Mouse (Mus musculus) hindbrain, embryonic 13.5 days (tissue): Measurements from ENCODE around the gene Crim1. TPM values are rescaled to one million over a fixed set of nuclear protein-coding genes. Genes with fewer than 3 reads are reported as not detected.
A peak's percentile ranks its signal among the peaks of the same experiment; 100 is the strongest.

Experiments used
- ATAC-seq: fragments of 200-750 bp; cut with Nextera tagmentation; 2 replicates; pipeline ENCODE4 v1.8.0; 2017; ENCODE audit warnings: moderate TSS enrichment; ENCODE audit not compliant: low FRiP score
- H3K27ac ChIP-seq: fragments of 300-500 bp; sonication (generic); 2 replicates; pipeline ENCODE4 v1.5.1; 2015; ENCODE audit warnings: inconsistent platforms, mild to moderate bottlenecking, moderate library complexity
- H3K27me3 ChIP-seq: fragments of 300-500 bp; sonication (generic); 2 replicates; pipeline ENCODE4 v1.6.1; 2015; ENCODE audit warnings: mild to moderate bottlenecking, inconsistent platforms
- H3K36me3 ChIP-seq: fragments of 300-500 bp; sonication (generic); 2 replicates; pipeline ENCODE4 v1.6.1; 2015; ENCODE audit warnings: mild to moderate bottlenecking, inconsistent platforms
- H3K4me1 ChIP-seq: fragments of 300-500 bp; sonication (generic); replicated peaks from 2 replicates; pipeline ENCODE4 v1.6.1; 2015; ENCODE audit warnings: inconsistent platforms
- H3K4me2 ChIP-seq: fragments of 300-500 bp; sonication (generic); 2 replicates; pipeline ENCODE4 v1.6.1; 2015; ENCODE audit warnings: inconsistent platforms, mild to moderate bottlenecking, moderate library complexity
- H3K4me3 ChIP-seq: fragments of 300-500 bp; sonication (generic); 2 replicates; pipeline ENCODE4 v1.5.1; 2015; ENCODE audit warnings: mild to moderate bottlenecking, inconsistent platforms
- H3K9ac ChIP-seq: fragments of 300-500 bp; sonication (generic); 2 replicates; pipeline ENCODE4 v1.6.1; 2015; ENCODE audit warnings: mild to moderate bottlenecking, inconsistent platforms
- H3K9me3 ChIP-seq: fragments of 300-500 bp; sonication (generic); 2 replicates; pipeline ENCODE4 v1.6.1; 2016; ENCODE audit warnings: inconsistent platforms
- WGBS: fragments of 180-500 bp; shearing (Covaris S2); methylation state at CpG from one replicate; pipeline ENCODE4 v1.1.7; 2015; 5-methylcytosine and 5-hydroxymethylcytosine counted together
- polyA plus RNA-seq: library from polyadenylated mRNA; unstranded; fragments of >200 nt; fragmentation: Nextera tagmentation; extraction: Ambion mirVana; gene quantifications from 2 replicates; pipeline ENCODE4 v1.2.1, GENCODE M21; 2015

Gene Crim1
- polyA plus RNA-seq, 1 experiment from 2014 or later = 10.4 TPM

- 69% methylated on average over 3 of the region's 3 CpGs for WGBS
- H3K9ac ChIP-seq = no peak overlapping the region
- H3K27ac ChIP-seq = no peak overlapping the region
- H3K4me1 ChIP-seq = peaks cover 22% of the 10 kb centered on the region
- H3K4me2 ChIP-seq = no peak overlapping the region
- H3K9me3 ChIP-seq = no peaks in the 10 kb centered on the region
- H3K36me3 ChIP-seq = no peaks in the 10 kb centered on the region
- no peaks in the 10 kb centered on the region for H3K27me3 ChIP-seq
- no peak overlapping the region for H3K4me3 ChIP-seq
- ATAC-seq = no peak
These were observed 16.5 kb downstream of the Crim1 start for GRCm38 (mm10) chr17:78216526-78216925.

- 69% methylated on average over 6 of the region's 6 CpGs for WGBS
- no peak for ATAC-seq
- Histone ChIP-seq H3K4me3 (no peak overlapping the region), H3K36me3 (no peaks in the 10 kb centered on the region), H3K4me1 (peaks cover 18% of the 10 kb centered on the region), H3K27ac (no peak overlapping the region), H3K9me3 (no peaks in the 10 kb centered on the region), H3K4me2 (no peak overlapping the region), H3K27me3 (no peaks in the 10 kb centered on the region), H3K9ac (no peak overlapping the region)
These were observed 17.4 kb downstream of the Crim1 start for GRCm38 (mm10) chr17:78217406-78217805.

GRCm38 (mm10) chr17:78218506-78219232 is 18.6 kb downstream of the Crim1 start:
- Histone ChIP-seq H3K36me3 (no peaks in the 10 kb centered on the region), H3K27me3 (no peaks in the 10 kb centered on the region), H3K4me3 (no peak overlapping the region), H3K4me2 (no peak overlapping the region), H3K9me3 (no peaks in the 10 kb centered on the region), H3K4me1 (peaks cover 11% of the 10 kb centered on the region; the same call in 1 of the 2 replicates), H3K27ac (no peak overlapping the region), H3K9ac (no peak overlapping the region)
- WGBS = 95% methylated on average over 10 of the region's 10 CpGs
- no peak for ATAC-seq

GRCm38 (mm10) chr17:78221007-78221642 is 21.1 kb downstream of the Crim1 start:
- no peak overlapping the region for H3K4me2 ChIP-seq
- H3K27me3 ChIP-seq = no peaks in the 10 kb centered on the region
- H3K4me1 ChIP-seq = peaks cover 27% of the 10 kb centered on the region
- no peaks in the 10 kb centered on the region for H3K9me3 ChIP-seq
- no peak overlapping the region for H3K9ac ChIP-seq
- H3K4me3 ChIP-seq = no peak overlapping the region
- ATAC-seq = no peak
- no peaks in the 10 kb centered on the region for H3K36me3 ChIP-seq
- H3K27ac ChIP-seq = no peak overlapping the region
- 83% methylated on average over 8 of the region's 8 CpGs for WGBS

GRCm38 (mm10) chr17:78221860-78222259 is 21.8 kb downstream of the Crim1 start:
- WGBS = 80% methylated on average over 1 of the region's 1 CpGs

GRCm38 (mm10) chr17:78223988-78224387 is 23.9 kb downstream of the Crim1 start:
- no peak overlapping the region for H3K4me3 ChIP-seq
- H3K4me1 ChIP-seq = peaks cover 25% of the 10 kb centered on the region
- ATAC-seq = peak; percentile 58; the same call in 1 of the 2 replicates
- H3K27me3 ChIP-seq = no peaks in the 10 kb centered on the region
- no peaks in the 10 kb centered on the region for H3K36me3 ChIP-seq
- H3K9ac ChIP-seq = no peak overlapping the region
- H3K27ac ChIP-seq = 0 out of 2 replicates have a peak overlapping the region, but pooled peaks have one; percentile 23
- 35% methylated on average over 10 of the region's 10 CpGs for WGBS
- H3K4me2 ChIP-seq = peak overlapping the region; percentile 25
- H3K9me3 ChIP-seq = no peaks in the 10 kb centered on the region

More at GRCm38 (mm10) chr17:78221860-78222259, 21.8 kb downstream of the Crim1 start:
- no peaks in the 10 kb centered on the region for H3K36me3 ChIP-seq
- H3K4me2 ChIP-seq = no peak overlapping the region
- H3K27me3 ChIP-seq = no peaks in the 10 kb centered on the region
- H3K9me3 ChIP-seq = no peaks in the 10 kb centered on the region
- no peak for ATAC-seq
- H3K4me3 ChIP-seq = no peak overlapping the region
- H3K4me1 ChIP-seq = peaks cover 27% of the 10 kb centered on the region
- no peak overlapping the region for H3K9ac ChIP-seq
- no peak overlapping the region for H3K27ac ChIP-seq

GRCm38 (mm10) chr17:78225547-78225946 is 25.5 kb downstream of the Crim1 start:
- Histone ChIP-seq H3K27ac (no peak overlapping the region), H3K4me1 (peaks cover 22% of the 10 kb centered on the region), H3K9me3 (no peaks in the 10 kb centered on the region), H3K9ac (no peak overlapping the region), H3K4me2 (no peak overlapping the region), H3K27me3 (no peaks in the 10 kb centered on the region), H3K36me3 (no peaks in the 10 kb centered on the region), H3K4me3 (no peak overlapping the region)
- WGBS = 69% methylated on average over 5 of the region's 5 CpGs
- no peak for ATAC-seq

GRCm38 (mm10) chr17:78227211-78227610 is 27.2 kb downstream of the Crim1 start:
- H3K4me3 ChIP-seq = no peak overlapping the region
- 92% methylated on average over 3 of the region's 3 CpGs for WGBS
- no peaks in the 10 kb centered on the region for H3K27me3 ChIP-seq
- H3K4me1 ChIP-seq = peaks cover 27% of the 10 kb centered on the region
- H3K9me3 ChIP-seq = no peaks in the 10 kb centered on the region
- H3K9ac ChIP-seq = no peak overlapping the region
- no peaks in the 10 kb centered on the region for H3K36me3 ChIP-seq
- ATAC-seq = no peak
- no peak overlapping the region for H3K27ac ChIP-seq
- H3K4me2 ChIP-seq = no peak overlapping the region

- Histone ChIP-seq H3K36me3 (no peaks in the 10 kb centered on the region), H3K9me3 (no peaks in the 10 kb centered on the region), H3K9ac (no peak overlapping the region), H3K27me3 (no peaks in the 10 kb centered on the region), H3K4me1 (peaks cover 20% of the 10 kb centered on the region), H3K4me3 (no peak overlapping the region), H3K27ac (no peak overlapping the region), H3K4me2 (no peak overlapping the region)
- 96% methylated on average over 5 of the region's 5 CpGs for WGBS
- no peak for ATAC-seq
These were observed 31.5 kb downstream of the Crim1 start for GRCm38 (mm10) chr17:78231567-78231966.

GRCm38 (mm10) chr17:78232703-78233102 is 32.7 kb downstream of the Crim1 start:
- H3K4me3 ChIP-seq = no peak overlapping the region
- peak; percentile 66 for ATAC-seq
- 0 out of 2 replicates have a peak overlapping the region, but pooled peaks have one; percentile 17 for H3K4me2 ChIP-seq
- WGBS = 62% methylated on average over 13 of the region's 13 CpGs
- H3K27ac ChIP-seq = peak overlapping the region; percentile 65
- H3K9me3 ChIP-seq = no peaks in the 10 kb centered on the region
- peak overlapping the region; percentile 59; the same call in 1 of the 2 replicates for H3K9ac ChIP-seq
- peaks cover 20% of the 10 kb centered on the region for H3K4me1 ChIP-seq
- no peaks in the 10 kb centered on the region for H3K36me3 ChIP-seq
- H3K27me3 ChIP-seq = no peaks in the 10 kb centered on the region

GRCm38 (mm10) chr17:78233873-78234272 is 33.8 kb downstream of the Crim1 start:
- Histone ChIP-seq H3K4me3 (no peak overlapping the region), H3K36me3 (no peaks in the 10 kb centered on the region), H3K27me3 (no peaks in the 10 kb centered on the region), H3K9me3 (no peaks in the 10 kb centered on the region), H3K4me1 (peaks cover 27% of the 10 kb centered on the region), H3K9ac (no peak overlapping the region), H3K4me2 (no peak overlapping the region), H3K27ac (no peak overlapping the region)
- 79% methylated on average over 6 of the region's 6 CpGs for WGBS
- no peak for ATAC-seq

- no peak overlapping the region for H3K4me2 ChIP-seq
These were observed 36.1 kb downstream of the Crim1 start for GRCm38 (mm10) chr17:78236126-78236525.

More at GRCm38 (mm10) chr17:78236126-78236525, 36.1 kb downstream of the Crim1 start:
- Histone ChIP-seq H3K9me3 (no peaks in the 10 kb centered on the region), H3K27ac (no peak overlapping the region), H3K36me3 (peaks cover 5% of the 10 kb centered on the region), H3K27me3 (no peaks in the 10 kb centered on the region), H3K9ac (no peak overlapping the region), H3K4me3 (no peak overlapping the region), H3K4me1 (peaks cover 27% of the 10 kb centered on the region)
- no peak for ATAC-seq
- 94% methylated on average over 12 of the region's 12 CpGs for WGBS
